Mouse (Mus musculus) MEL (cell line): Measurements from ENCODE around the gene Tchh. TPM values are rescaled to one million over a fixed set of nuclear protein-coding genes. Genes with fewer than 3 reads are reported as not detected.

Experiments used
- DNase-seq: peaks from one replicate; pipeline ENCODE4 v3.0.0; 2011; ENCODE audit warnings: low read depth, low spot score
- H3K27ac ChIP-seq: 2 replicates; pipeline ENCODE4 v1.5.1; 2012; ENCODE audit warnings: low read depth, mild to moderate bottlenecking, control low read depth, low read length, moderate library complexity; ENCODE audit not compliant: control insufficient read depth
- H3K27me3 ChIP-seq, 2 experiments: fragments of 150-350 bp in 1 of 2; sonication (generic) in 1 of 2; 2 replicates each; pipeline ENCODE4 v1.6.1; 2012; ENCODE audit warnings: low read length in 2 of 2, mild to moderate bottlenecking in 2 of 2, improper control_type of control experiment in 1 of 2, moderate library complexity in 1 of 2; ENCODE audit not compliant: insufficient read depth in 2 of 2, control insufficient read depth in 1 of 2
- H3K36me3 ChIP-seq, 2 experiments: 2 replicates each; pipeline ENCODE4 v1.6.1; 2012 to 2014; ENCODE audit warnings: low read length in 2 of 2, improper control_type of control experiment in 1 of 2, inconsistent platforms in 1 of 2, mild to moderate bottlenecking in 1 of 2; ENCODE audit not compliant: insufficient read depth in 2 of 2, control insufficient read depth in 1 of 2
- H3K4me1 ChIP-seq, 2 experiments: fragments of 150-350 bp in 1 of 2; sonication (generic) in 1 of 2; 2 replicates each; pipeline ENCODE4 v1.6.1; 2012; ENCODE audit warnings: low read length in 2 of 2, improper control_type of control experiment in 1 of 2, mild to moderate bottlenecking in 1 of 2; ENCODE audit not compliant: insufficient read depth in 2 of 2, control insufficient read depth in 1 of 2
- H3K4me3 ChIP-seq, 2 experiments: fragments of 150-350 bp in 1 of 2; sonication (generic) in 1 of 2; 2 replicates each; pipeline ENCODE4 v1.5.1; 2012; ENCODE audit warnings: low read depth in 2 of 2, low read length in 2 of 2, mild to moderate bottlenecking in 2 of 2, moderate library complexity in 2 of 2, control low read depth in 1 of 2, improper control_type of control experiment in 1 of 2; ENCODE audit not compliant: control insufficient read depth in 1 of 2, insufficient read depth in 1 of 2
- H3K79me2 ChIP-seq: 2 replicates; pipeline ENCODE4 v1.6.1; 2012; ENCODE audit warnings: mild to moderate bottlenecking, low read length, moderate library complexity; ENCODE audit not compliant: control insufficient read depth, poor library complexity, insufficient read depth
- H3K9ac ChIP-seq: 2 replicates; pipeline ENCODE4 v1.6.1; 2012; ENCODE audit warnings: low read depth, mild to moderate bottlenecking, control low read depth, low read length, moderate library complexity; ENCODE audit not compliant: control insufficient read depth, poor library complexity, severe bottlenecking
- H3K9me3 ChIP-seq: fragments of 150-350 bp; sonication (generic); replicated peaks from 2 replicates; pipeline ENCODE4 v1.6.1; 2012; ENCODE audit warnings: mild to moderate bottlenecking, low read length, improper control_type of control experiment, moderate library complexity; ENCODE audit not compliant: insufficient read depth
- BHLHE40 ChIP-seq: IDR thresholded peaks from 2 replicates; pipeline ENCODE4 v1.6.1; 2012; ENCODE audit warnings: low read depth, mild to moderate bottlenecking, inconsistent platforms, low read length, improper control_type of control experiment, borderline replicate concordance
- CHD1 ChIP-seq: IDR thresholded peaks from 2 replicates; pipeline ENCODE4 v1.6.1; 2012; ENCODE audit warnings: low read depth, mild to moderate bottlenecking, inconsistent platforms, low read length, improper control_type of control experiment
- CHD2 ChIP-seq: IDR thresholded peaks from 2 replicates; pipeline ENCODE4 v1.6.1; 2011; ENCODE audit warnings: low read length, improper control_type of control experiment
- ELF1 ChIP-seq: IDR thresholded peaks from 2 replicates; pipeline ENCODE4 v1.6.1; 2014; ENCODE audit warnings: low read depth, mild to moderate bottlenecking, inconsistent platforms, low read length, improper control_type of control experiment, moderate library complexity
- GABPA ChIP-seq: IDR thresholded peaks from 2 replicates; pipeline ENCODE4 v1.6.1; 2012; ENCODE audit warnings: low read depth, mild to moderate bottlenecking, inconsistent platforms, low read length, improper control_type of control experiment, moderate library complexity
- GATA1 ChIP-seq: IDR thresholded peaks from 2 replicates; pipeline ENCODE4 v1.6.1; 2011; ENCODE audit warnings: low read depth, low read length, improper control_type of control experiment
- KAT2A ChIP-seq: conservative IDR thresholded peaks from 2 replicates; pipeline ENCODE4 v1.6.1; 2012; ENCODE audit warnings: low read depth, low read length, improper control_type of control experiment, inconsistent platforms
- MAFK ChIP-seq: IDR thresholded peaks from 2 replicates; pipeline ENCODE4 v1.6.1; 2011; ENCODE audit warnings: low read depth, mild to moderate bottlenecking, low read length, improper control_type of control experiment, borderline replicate concordance
- MYC ChIP-seq: IDR thresholded peaks from 2 replicates; pipeline ENCODE4 v1.6.1; 2011; ENCODE audit warnings: low read depth, mild to moderate bottlenecking, low read length, improper control_type of control experiment, moderate library complexity
- POLR2A ChIP-seq, 2 experiments: IDR thresholded peaks; 2 replicates each; pipeline ENCODE4 v1.6.1; 2011 to 2012; ENCODE audit warnings: low read length in 2 of 2, mild to moderate bottlenecking in 2 of 2, control low read depth in 1 of 2, improper control_type of control experiment in 1 of 2, low read depth in 1 of 2, moderate library complexity in 1 of 2; ENCODE audit not compliant: control insufficient read depth in 1 of 2, insufficient read depth in 1 of 2, poor library complexity in 1 of 2
- POLR2AphosphoS2 ChIP-seq: IDR thresholded peaks from 2 replicates; pipeline ENCODE4 v1.6.1; 2011; ENCODE audit warnings: low read length, improper control_type of control experiment
- RAD21 ChIP-seq: IDR thresholded peaks from 2 replicates; pipeline ENCODE4 v1.6.1; 2011; ENCODE audit warnings: mild to moderate bottlenecking, low read depth, low read length, improper control_type of control experiment
- RCOR1 ChIP-seq: IDR thresholded peaks from 2 replicates; pipeline ENCODE4 v1.6.1; 2012; ENCODE audit warnings: low read depth, mild to moderate bottlenecking, inconsistent platforms, low read length, improper control_type of control experiment
- SMC3 ChIP-seq: IDR thresholded peaks from 2 replicates; pipeline ENCODE4 v1.6.1; 2011; ENCODE audit warnings: low read depth, low read length, improper control_type of control experiment
- TAL1 ChIP-seq: IDR thresholded peaks from 2 replicates; pipeline ENCODE4 v1.6.1; 2012; ENCODE audit warnings: mild to moderate bottlenecking, inconsistent platforms, low read length, moderate library complexity, mixed read lengths
- TCF12 ChIP-seq: IDR thresholded peaks from 2 replicates; pipeline ENCODE4 v1.6.1; 2014; ENCODE audit warnings: low read depth, mild to moderate bottlenecking, inconsistent platforms, low read length, improper control_type of control experiment, moderate library complexity
- UBTF ChIP-seq: IDR thresholded peaks from 2 replicates; pipeline ENCODE4 v1.6.1; 2012; ENCODE audit warnings: low read depth, mild to moderate bottlenecking, inconsistent platforms, low read length, improper control_type of control experiment, moderate library complexity, borderline replicate concordance; ENCODE audit not compliant: insufficient read depth
- USF1 ChIP-seq: IDR thresholded peaks from 2 replicates; pipeline ENCODE4 v1.6.1; 2014; ENCODE audit warnings: low read depth, mild to moderate bottlenecking, inconsistent platforms, low read length, improper control_type of control experiment, moderate library complexity
- ZNF384 ChIP-seq: IDR thresholded peaks from 2 replicates; pipeline ENCODE4 v1.6.1; 2012; ENCODE audit warnings: low read depth, mild to moderate bottlenecking, inconsistent platforms, low read length, improper control_type of control experiment
- polyA plus RNA-seq, 2 experiments: library from polyadenylated mRNA; stranded (reverse) in 1 of 2; unstranded in 1 of 2; fragments of >175 nt in 1 of 2; fragments of >200 nt in 1 of 2; gene quantifications; 2 replicates each; pipeline versions ENCODE4 v1.2.1 to v1.2.4; 2012; ENCODE audit warnings: low replicate concordance in 2 of 2, low read depth in 1 of 2; ENCODE audit not compliant: insufficient read length in 2 of 2, insufficient read depth in 1 of 2, missing spikeins in 1 of 2
- total RNA-seq: library from RNA; depleted of rRNA; stranded (reverse); fragments of 300-350 nt; gene quantifications from 2 replicates; pipeline ENCODE4 v1.2.3, GENCODE M21; 2012

The Tchh gene
- total and polyA plus RNA-seq, 3 experiments: not detected

GRCm38 (mm10) chr3:93447138-93447841 lies 5.2 kb downstream of the Tchh start:
- Histone ChIP-seq H3K4me1 (no peaks in the 10 kb centered on the region), H3K9me3 (no peaks in the 10 kb centered on the region), H3K27me3 (no peaks in the 10 kb centered on the region), H3K27ac (no peak overlapping the region), H3K4me3 (no peak overlapping the region), H3K9ac (no peak overlapping the region)
- DNase-seq: no peak
- TF ChIP-seq RCOR1 (no peak), KAT2A (no peak), POLR2A (IDR thresholded peaks at IDR 0.05; ENCODE audit: control insufficient read depth in 1 of 2, insufficient read depth in 1 of 2, low read depth in 1 of 2, low read length in 2 of 2, poor library complexity in 1 of 2) (no peak), GABPA (no peak), MYC (no peak), CHD2 (no peak), SMC3 (no peak)
- TF ChIP-seq, all 39 proteins: peak for 0
- H3K36me3 ChIP-seq: no peaks in the 10 kb centered on the region
- H3K79me2 ChIP-seq: no peaks in the 10 kb centered on the region

GRCm38 (mm10) chr3:93466556-93466955 lies 24.4 kb downstream of the Tchh start:
- no peak for DNase-seq
- no peak for TF ChIP-seq TCF12
- no peak for TF ChIP-seq GATA1
- TF ChIP-seq POLR2AphosphoS2: no peak
- TF ChIP-seq CHD1: no peak
- no peak for TF ChIP-seq UBTF
- no peak for TF ChIP-seq USF1
- no peak for TF ChIP-seq ELF1
- Histone ChIP-seq H3K9me3 (no peaks in the 10 kb centered on the region), H3K4me1 (no peaks in the 10 kb centered on the region), H3K36me3 (no peaks in the 10 kb centered on the region), H3K27ac (no peak overlapping the region), H3K79me2 (no peaks in the 10 kb centered on the region), H3K4me3 (no peak overlapping the region), H3K9ac (no peak overlapping the region), H3K27me3 (no peaks in the 10 kb centered on the region; a peak in 1 of 4 replicates)

DNA sequence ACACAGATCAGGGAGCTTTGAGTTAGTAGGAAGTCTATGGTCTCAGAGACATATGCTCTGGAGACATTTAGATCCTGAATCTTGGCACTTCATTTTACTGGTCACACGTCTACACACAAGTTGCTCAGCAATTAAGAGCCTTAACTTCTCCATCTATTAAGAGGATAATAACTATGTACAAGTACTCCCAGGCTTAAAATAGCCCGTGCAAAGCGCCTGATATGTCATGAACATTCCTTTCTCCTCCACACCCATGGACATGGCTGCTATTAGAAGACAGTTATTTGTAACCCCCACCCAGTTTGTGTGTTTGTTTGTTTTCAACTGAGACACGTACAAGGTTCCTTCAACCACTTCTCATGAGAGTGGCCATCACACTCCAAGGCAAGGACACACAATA lies 25.0 kb downstream of the Tchh start:
- no peak overlapping the region for H3K9ac ChIP-seq
- TF ChIP-seq TAL1 (no peak), MAFK (no peak), BHLHE40 (no peak), ZNF384 (no peak), USF1 (no peak), CHD2 (no peak), RAD21 (no peak)
- H3K27ac ChIP-seq: no peak overlapping the region
- no peaks in the 10 kb centered on the region for H3K79me2 ChIP-seq
- H3K27me3 ChIP-seq: no peaks in the 10 kb centered on the region; a peak in 1 of 4 replicates
- H3K9me3 ChIP-seq: no peaks in the 10 kb centered on the region
- DNase-seq: no peak
- H3K4me1 ChIP-seq: no peaks in the 10 kb centered on the region
- H3K4me3 ChIP-seq: no peak overlapping the region
- H3K36me3 ChIP-seq: no peaks in the 10 kb centered on the region
